Mouse (Mus musculus): ENCODE data around the gene Uap1l1. TPM values are rescaled to one million over a fixed set of nuclear protein-coding genes. Genes with fewer than 3 reads are reported as not detected.

The Uap1l1 gene
- polyA plus RNA-seq, 1 experiment from 2014 or later: 7.4 TPM

GRCm38 (mm10) chr2:25364313-25364712 lies 1.2 kb downstream of the Uap1l1 start:
- Histone ChIP-seq H3K27me3 (peaks cover 55% of the 10 kb centered on the region), H3K36me3 (no peaks in the 10 kb centered on the region), H3K9me3 (no peaks in the 10 kb centered on the region), H3K4me2 (replicated peaks) (no peak overlapping the region), H3K4me1 (peaks cover 10% of the 10 kb centered on the region), H3K4me3 (no peak overlapping the region), H3K27ac (replicated peaks) (no peak overlapping the region), H3K9ac (replicated peaks) (no peak overlapping the region)
- WGBS: 88% methylated on average over 4 of the region's 4 CpGs
- ATAC-seq (ENCODE audit: low FRiP score, low read depth): no peak

- H3K9me3 ChIP-seq: no peaks in the 10 kb centered on the region
- no peak overlapping the region for H3K4me3 ChIP-seq
- 73% methylated on average over 13 of the region's 13 CpGs for WGBS
- peaks cover 10% of the 10 kb centered on the region for H3K4me1 ChIP-seq
- H3K36me3 ChIP-seq: no peaks in the 10 kb centered on the region
- no peak overlapping the region for H3K4me2 ChIP-seq (replicated peaks)
- ATAC-seq (ENCODE audit: low FRiP score, low read depth): no peak
- no peak overlapping the region for H3K27ac ChIP-seq (replicated peaks)
- peaks cover 55% of the 10 kb centered on the region for H3K27me3 ChIP-seq
- no peak overlapping the region for H3K9ac ChIP-seq (replicated peaks)
Observed at GRCm38 (mm10) chr2:25363478-25364178, 1.9 kb downstream of the Uap1l1 start.

DNA sequence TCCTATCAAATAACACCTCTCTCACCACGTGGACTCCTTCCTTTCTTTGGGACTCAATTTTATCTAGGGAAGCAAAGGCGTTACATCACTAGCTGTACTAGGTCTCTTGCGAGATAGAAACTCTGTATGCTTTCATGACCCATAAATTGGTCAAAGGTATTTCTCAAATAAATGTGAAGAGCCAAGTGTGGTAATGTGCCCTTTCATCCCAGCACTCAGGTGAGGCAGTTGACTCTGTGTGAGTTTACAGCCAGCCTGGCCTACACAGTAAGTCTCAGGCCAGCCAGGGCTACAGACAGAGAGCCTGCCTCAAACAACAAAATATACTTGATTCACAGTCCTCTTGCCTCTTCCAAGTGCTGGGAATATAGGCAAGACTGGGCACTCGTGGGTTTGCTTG lies 5.6 kb downstream of the Uap1l1 start:
- ATAC-seq (ENCODE audit: low FRiP score, low read depth): no peak
- H3K27me3 ChIP-seq: peaks cover 26% of the 10 kb centered on the region
- no peak overlapping the region for H3K4me3 ChIP-seq
- H3K4me2 ChIP-seq (replicated peaks): no peak overlapping the region
- no peaks in the 10 kb centered on the region for H3K9me3 ChIP-seq
- peaks cover 22% of the 10 kb centered on the region for H3K4me1 ChIP-seq
- H3K36me3 ChIP-seq: no peaks in the 10 kb centered on the region
- WGBS: 84% methylated on average over 4 of the region's 4 CpGs
- H3K27ac ChIP-seq (replicated peaks): no peak overlapping the region
- H3K9ac ChIP-seq (replicated peaks): no peak overlapping the region

- 7% methylated on average over 13 of the region's 13 CpGs for WGBS
- peaks cover 21% of the 10 kb centered on the region for H3K4me1 ChIP-seq
- peak; percentile 87 for ATAC-seq (ENCODE audit: low FRiP score, low read depth)
Observed at GRCm38 (mm10) chr2:25356208-25357079, 9.0 kb downstream of the Uap1l1 start, which contains the start of gene Dpp7. Gene Dpp7 (minus strand): TSS chr2:25356359.

DNA sequence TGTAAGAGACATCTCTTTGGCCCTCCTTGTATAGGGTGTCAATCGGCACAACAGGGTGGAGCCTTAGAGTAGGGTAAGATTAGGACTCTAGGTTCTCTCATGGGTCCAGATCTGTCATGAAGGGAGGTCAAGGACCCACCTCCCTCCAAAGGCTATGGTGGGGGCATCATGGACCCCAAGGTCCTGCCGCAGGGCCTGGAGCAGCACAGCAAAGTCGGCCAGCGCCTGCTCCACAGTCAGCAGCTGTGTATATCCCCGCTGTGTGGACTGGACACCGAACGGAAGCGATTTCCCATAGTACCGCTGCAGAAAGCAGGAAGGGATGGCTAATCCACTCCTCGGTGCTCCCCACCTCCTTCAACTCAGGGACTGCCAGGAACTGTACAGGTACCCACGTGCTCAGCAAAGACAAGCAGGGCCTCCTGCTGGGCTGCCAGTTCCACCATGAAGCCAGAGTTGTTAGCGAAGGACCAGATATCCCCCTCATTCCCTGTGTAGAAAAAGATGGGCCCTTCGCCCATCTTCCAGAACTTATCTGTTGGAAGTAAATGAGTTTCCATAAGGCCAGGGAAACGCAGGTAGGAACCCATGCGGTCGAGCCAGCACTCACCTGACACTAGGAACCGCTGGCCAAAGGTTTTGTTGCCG lies 9.9 kb downstream of the Uap1l1 start:
- no peaks in the 10 kb centered on the region for H3K9me3 ChIP-seq
- H3K4me3 ChIP-seq: peak overlapping the region; percentile 55
- H3K36me3 ChIP-seq: peaks cover 33% of the 10 kb centered on the region
- no peak overlapping the region for H3K27ac ChIP-seq (replicated peaks)
- H3K27me3 ChIP-seq: no peaks in the 10 kb centered on the region
- 41% methylated on average over 18 of the region's 18 CpGs for WGBS
- peaks cover 21% of the 10 kb centered on the region for H3K4me1 ChIP-seq
- H3K4me2 ChIP-seq (replicated peaks): peak overlapping the region; percentile 81
- ATAC-seq (ENCODE audit: low FRiP score, low read depth): 0 out of 2 replicates have a peak, but pooled peaks have one; percentile 35
- H3K9ac ChIP-seq (replicated peaks): peak overlapping the region; percentile 49

More at GRCm38 (mm10) chr2:25356208-25357079, 9.0 kb downstream of the Uap1l1 start, which contains the start of gene Dpp7:
- H3K4me3 ChIP-seq: peak within 1 kb of the TSS; percentile 55
- peaks cover 24% of the 10 kb centered on the region for H3K36me3 ChIP-seq
- no peaks in the 10 kb centered on the region for H3K27me3 ChIP-seq
- peak within 1 kb of the TSS; percentile 49 for H3K9ac ChIP-seq (replicated peaks)
- no peak within 1 kb of the TSS for H3K27ac ChIP-seq (replicated peaks)
- peak within 1 kb of the TSS; percentile 81 for H3K4me2 ChIP-seq (replicated peaks)
- no peaks in the 10 kb centered on the region for H3K9me3 ChIP-seq

DNA sequence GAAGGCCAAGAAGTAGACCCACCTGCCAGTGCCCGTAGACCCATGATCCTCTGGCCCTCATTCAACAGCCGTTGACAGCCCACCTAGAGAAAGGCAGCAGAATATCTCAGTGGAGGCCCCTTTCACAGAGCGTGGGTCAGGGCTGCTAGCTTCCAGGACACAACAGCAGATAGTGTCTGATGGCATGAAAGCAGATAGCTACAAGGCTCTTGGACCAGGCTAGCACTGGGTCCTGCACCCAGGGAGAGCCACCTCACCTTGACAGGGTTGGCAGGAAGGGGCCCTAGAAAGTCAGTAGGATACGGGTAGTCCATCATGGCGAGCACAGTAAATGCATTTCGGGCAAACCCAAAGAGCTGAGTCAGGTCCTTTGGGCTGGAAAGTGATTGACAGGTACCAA lies 11.3 kb downstream of the Uap1l1 start:
- no peaks in the 10 kb centered on the region for H3K9me3 ChIP-seq
- peaks cover 21% of the 10 kb centered on the region for H3K4me1 ChIP-seq
- H3K9ac ChIP-seq (replicated peaks): no peak overlapping the region
- peaks cover 47% of the 10 kb centered on the region for H3K36me3 ChIP-seq
- no peak overlapping the region for H3K27ac ChIP-seq (replicated peaks)
- WGBS: 92% methylated on average over 6 of the region's 6 CpGs
- H3K4me2 ChIP-seq (replicated peaks): no peak overlapping the region
- ATAC-seq (ENCODE audit: low FRiP score, low read depth): no peak
- H3K4me3 ChIP-seq: no peak overlapping the region
- H3K27me3 ChIP-seq: no peaks in the 10 kb centered on the region

- peaks cover 10% of the 10 kb centered on the region for H3K4me1 ChIP-seq
- no peak overlapping the region for H3K4me2 ChIP-seq (replicated peaks)
- H3K27me3 ChIP-seq: no peaks in the 10 kb centered on the region
- no peak overlapping the region for H3K4me3 ChIP-seq
- no peak overlapping the region for H3K27ac ChIP-seq (replicated peaks)
- peaks cover 79% of the 10 kb centered on the region for H3K36me3 ChIP-seq
- H3K9me3 ChIP-seq: no peaks in the 10 kb centered on the region
- ATAC-seq (ENCODE audit: low FRiP score, low read depth): no peak
- WGBS: 98% methylated on average over 3 of the region's 3 CpGs
- no peak overlapping the region for H3K9ac ChIP-seq (replicated peaks)
Observed at GRCm38 (mm10) chr2:25350701-25351100, 14.8 kb downstream of the Uap1l1 start.

DNA sequence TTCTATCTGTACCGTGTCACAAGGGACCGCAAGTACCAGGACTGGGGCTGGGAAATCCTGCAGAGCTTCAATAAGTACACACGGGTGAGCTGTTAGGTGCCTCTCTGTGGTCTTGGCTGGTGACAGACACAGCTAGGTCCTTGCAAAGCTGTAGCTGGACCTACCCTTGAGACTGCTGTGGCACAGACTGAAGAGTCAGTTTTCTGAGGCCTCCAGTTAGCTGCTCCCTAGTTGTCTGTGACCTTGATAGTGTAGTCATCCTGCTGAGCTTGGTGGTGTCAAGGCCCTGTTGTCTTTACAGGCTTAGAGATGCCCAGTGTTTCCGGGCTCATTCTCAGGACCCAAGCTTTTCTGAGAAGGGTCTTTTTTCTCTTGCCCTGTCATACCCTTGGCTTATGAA lies 16.0 kb downstream of the Uap1l1 start:
- H3K36me3 ChIP-seq: peaks cover 91% of the 10 kb centered on the region
- WGBS: 89% methylated on average over 4 of the region's 4 CpGs
- no peak for ATAC-seq (ENCODE audit: low FRiP score, low read depth)
- H3K9me3 ChIP-seq: no peaks in the 10 kb centered on the region
- H3K27ac ChIP-seq (replicated peaks): no peak overlapping the region
- H3K27me3 ChIP-seq: no peaks in the 10 kb centered on the region
- no peak overlapping the region for H3K4me3 ChIP-seq
- H3K9ac ChIP-seq (replicated peaks): no peak overlapping the region
- H3K4me2 ChIP-seq (replicated peaks): no peak overlapping the region
- no peaks in the 10 kb centered on the region for H3K4me1 ChIP-seq

GRCm38 (mm10) chr2:25348162-25348561 lies 17.3 kb downstream of the Uap1l1 start:
- no peak overlapping the region for H3K9ac ChIP-seq (replicated peaks)
- WGBS: 92% methylated on average over 7 of the region's 7 CpGs
- H3K4me3 ChIP-seq: no peak overlapping the region
- peaks cover 97% of the 10 kb centered on the region for H3K36me3 ChIP-seq
- no peaks in the 10 kb centered on the region for H3K27me3 ChIP-seq
- no peak for ATAC-seq (ENCODE audit: low FRiP score, low read depth)
- no peak overlapping the region for H3K4me2 ChIP-seq (replicated peaks)
- no peak overlapping the region for H3K27ac ChIP-seq (replicated peaks)
- H3K9me3 ChIP-seq: no peaks in the 10 kb centered on the region
- no peaks in the 10 kb centered on the region for H3K4me1 ChIP-seq

GRCm38 (mm10) chr2:25338303-25338702 lies 27.2 kb downstream of the Uap1l1 start:
- ATAC-seq (ENCODE audit: low FRiP score, low read depth): no peak
- H3K9me3 ChIP-seq: no peaks in the 10 kb centered on the region
- H3K27me3 ChIP-seq: no peaks in the 10 kb centered on the region
- H3K4me2 ChIP-seq (replicated peaks): no peak overlapping the region
- H3K36me3 ChIP-seq: peaks cover 82% of the 10 kb centered on the region
- no peak overlapping the region for H3K27ac ChIP-seq (replicated peaks)
- 92% methylated on average over 6 of the region's 6 CpGs for WGBS
- H3K4me1 ChIP-seq: peaks cover 10% of the 10 kb centered on the region
- no peak overlapping the region for H3K4me3 ChIP-seq
- H3K9ac ChIP-seq (replicated peaks): no peak overlapping the region

- peaks cover 47% of the 10 kb centered on the region for H3K36me3 ChIP-seq
- ATAC-seq (ENCODE audit: low FRiP score, low read depth): no peak
Observed at GRCm38 (mm10) chr2:25333569-25333968, 31.9 kb downstream of the Uap1l1 start.

More at GRCm38 (mm10) chr2:25333569-25333968, 31.9 kb downstream of the Uap1l1 start:
- Histone ChIP-seq H3K9me3 (no peaks in the 10 kb centered on the region), H3K27me3 (no peaks in the 10 kb centered on the region), H3K4me2 (replicated peaks) (peak overlapping the region; percentile 86), H3K4me3 (peak overlapping the region; percentile 85), H3K4me1 (peaks cover 18% of the 10 kb centered on the region), H3K27ac (replicated peaks) (no peak overlapping the region), H3K9ac (replicated peaks) (peak overlapping the region; percentile 80)
- whole genome bisulfite sequencing: 78% methylated on average over 2 of the region's 2 CpGs

Data from midbrain, embryonic 12.5 days (tissue).